Mouse (Mus musculus) T-helper 2 cell (primary cell): ENCODE results near the gene Tbx2.

Experiments used
- in situ Hi-C: fragments of 300-600 bp; cut with MboI, MseI; formaldehyde crosslinking; loops from one replicate; pipeline ENCODE4 v1.15.1; 2025; ENCODE audit warnings: high pct_unique_total_duplicates

The Tbx2 gene

DNA sequence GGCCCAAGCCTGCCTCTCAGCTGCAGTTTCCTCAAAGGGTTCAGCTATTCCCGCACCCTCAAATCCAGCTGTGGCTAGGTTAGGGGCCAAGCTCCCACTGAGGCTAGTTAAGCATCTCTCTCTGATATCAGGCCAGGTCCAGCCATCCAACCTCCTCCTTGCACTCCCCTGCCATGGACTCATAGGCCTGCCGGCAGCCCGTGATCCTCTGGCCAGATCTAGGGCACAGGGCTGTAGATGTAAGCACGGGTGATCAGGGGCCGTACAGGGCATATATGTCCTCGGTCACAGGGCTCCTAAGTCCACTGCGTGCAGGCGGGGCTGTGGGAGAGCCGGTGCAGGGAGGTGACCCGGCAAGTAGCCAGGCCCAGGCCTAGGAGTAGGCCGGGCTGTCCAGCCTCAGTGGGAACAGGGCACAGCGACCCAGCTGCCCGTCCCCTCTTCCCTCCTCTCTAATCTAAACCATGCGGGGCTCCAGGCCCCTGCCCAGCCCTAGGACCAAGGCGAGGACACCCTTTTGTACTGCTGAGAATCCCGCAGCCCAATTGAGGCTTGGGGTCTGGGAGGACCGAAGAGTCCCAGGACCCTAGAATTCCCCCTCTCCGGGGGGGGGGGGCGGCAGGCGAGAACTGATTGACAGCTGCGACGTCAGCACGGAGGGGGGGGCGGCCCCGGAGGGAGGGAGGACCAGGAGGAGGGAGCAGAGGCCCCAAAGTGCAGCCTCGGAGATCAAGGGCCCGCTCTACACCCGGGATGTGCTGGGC, 53.5 kb downstream of the Tbx2 start, which contains the start of gene Tbx4:
Tbx4 (plus strand) TSS at position 758 of the 764 bp plus-strand sequence.
- in situ Hi-C loops, result no loop called here

DNA sequence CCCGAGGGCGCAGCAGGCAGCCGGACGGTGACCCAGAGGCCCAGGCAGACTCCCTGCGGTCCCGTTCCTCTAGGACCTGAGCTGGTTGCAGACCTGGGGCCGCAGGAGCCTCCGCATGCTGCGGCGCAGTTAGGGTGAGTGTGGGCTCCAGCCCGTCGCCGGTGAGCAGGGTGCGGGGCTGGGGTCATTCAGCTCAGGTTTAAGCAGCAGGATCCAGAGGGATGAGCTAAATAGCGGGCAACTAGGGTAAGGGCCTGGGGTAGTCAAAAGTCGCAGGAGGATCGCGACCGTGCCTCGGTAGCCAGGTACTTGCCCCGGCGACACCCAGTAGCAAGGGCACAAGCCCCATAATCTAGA, 54.1 kb downstream of the Tbx2 start:
- in situ Hi-C loops, result no loop called here

DNA sequence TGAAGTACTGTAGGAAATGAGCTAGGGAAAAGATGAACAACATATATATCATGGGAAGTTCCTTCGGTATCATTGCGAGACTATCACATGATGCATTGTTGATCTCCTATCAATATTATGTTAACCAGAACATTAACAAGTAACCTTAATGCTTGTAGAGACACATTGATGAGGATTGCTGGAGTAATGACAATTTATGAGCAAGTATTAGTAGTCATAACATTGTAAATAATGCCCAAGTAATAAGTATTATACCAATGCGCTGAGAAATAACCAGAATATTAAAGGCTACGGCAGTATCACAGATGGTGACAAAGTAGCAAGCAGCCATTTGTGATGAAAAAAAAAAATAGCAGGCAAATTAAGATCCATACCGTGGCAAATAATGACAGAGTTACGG, 54.9 kb downstream of the Tbx2 start:
- in situ Hi-C loops, result no loop called here

DNA sequence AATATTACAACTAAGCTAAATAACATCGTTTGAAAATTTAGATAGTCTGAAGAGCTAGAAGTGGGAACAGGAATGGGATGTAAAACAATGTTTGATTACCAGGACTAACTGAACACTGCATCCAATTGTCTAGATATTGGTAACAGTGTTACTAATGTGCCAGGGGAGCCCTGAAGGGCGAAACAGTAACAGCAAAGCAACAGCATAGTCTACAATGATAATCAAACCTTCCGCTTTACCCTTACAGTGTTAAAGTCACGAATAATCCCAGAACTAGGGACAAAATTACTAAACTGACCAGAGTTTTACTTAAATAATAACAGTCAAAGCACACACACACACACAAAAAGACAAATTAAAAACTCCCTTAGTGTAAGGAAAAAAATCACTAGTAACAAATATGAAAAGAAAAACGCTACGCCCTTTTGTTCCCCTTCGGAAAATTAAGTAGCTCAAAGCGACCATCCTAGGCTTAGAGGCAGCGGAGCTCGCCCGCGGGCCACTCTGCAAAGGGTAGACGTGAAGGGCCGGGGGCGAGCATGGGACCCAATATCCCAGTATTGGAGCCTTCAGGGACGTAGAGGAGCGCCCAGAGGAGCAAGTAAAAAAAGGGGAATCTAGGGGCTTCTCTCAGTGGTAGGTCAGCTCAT, 55.6 kb downstream of the Tbx2 start:
- in situ Hi-C loops, result no loop called here

DNA sequence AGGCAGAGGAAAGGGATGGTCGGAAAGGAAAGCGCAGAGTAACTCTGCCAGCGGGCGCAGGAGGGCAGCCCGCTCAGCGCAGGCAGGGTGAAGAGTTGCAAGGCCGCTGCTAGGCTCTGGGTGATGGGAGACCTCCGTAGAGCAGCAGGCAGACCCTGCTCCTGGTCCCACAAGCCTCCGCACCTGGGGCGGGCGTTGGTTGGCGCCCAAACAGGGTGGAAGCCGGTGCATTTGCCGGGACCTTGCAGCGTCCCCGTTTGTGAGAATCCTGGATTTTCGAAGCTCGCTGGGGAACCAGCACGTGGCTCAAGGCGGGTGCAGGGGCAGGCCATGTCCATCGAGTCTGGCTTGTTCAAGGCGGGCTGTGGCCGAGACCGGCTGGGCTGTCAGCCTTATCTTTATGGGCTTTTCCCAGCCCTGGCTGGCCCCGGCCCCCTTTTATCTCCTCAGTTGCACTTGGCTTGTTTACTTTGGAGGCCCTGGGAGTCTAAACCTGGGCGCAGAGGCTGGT, 56.2 kb downstream of the Tbx2 start:
- in situ Hi-C loops, result no loop called here

DNA sequence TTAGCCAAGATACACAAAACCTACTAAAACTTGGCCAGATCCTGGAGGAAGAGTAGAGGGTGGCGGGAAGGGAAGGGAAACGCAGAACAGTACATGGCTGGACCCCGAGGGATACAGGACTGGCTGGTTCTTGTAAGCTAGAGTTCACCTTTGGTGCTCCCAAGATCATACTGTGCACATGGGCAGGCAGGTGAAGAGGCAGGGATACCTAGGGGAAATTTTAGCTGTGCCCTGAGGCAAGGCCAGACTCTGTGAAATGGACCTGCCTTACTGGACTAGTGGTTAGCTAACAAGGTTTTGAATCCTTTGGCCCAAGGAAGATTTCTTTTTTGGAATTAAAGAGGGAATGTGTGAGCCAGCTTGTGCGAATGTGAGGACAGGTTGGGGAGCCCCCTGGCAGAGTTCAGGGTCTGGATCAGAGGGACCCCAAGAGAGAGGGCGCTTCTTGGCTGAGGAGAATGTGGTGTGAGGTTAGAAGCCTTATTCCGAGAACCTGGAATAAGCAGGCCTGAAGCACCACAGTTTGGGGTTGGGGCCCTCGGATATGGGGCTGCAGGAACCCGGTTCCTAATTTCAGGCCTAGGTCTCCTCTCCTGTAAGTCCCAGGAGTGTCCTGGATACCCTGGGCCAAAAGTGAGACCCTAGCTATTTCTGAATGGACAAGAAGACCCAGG, 56.8 kb downstream of the Tbx2 start:
- in situ Hi-C loops, result no loop called here

DNA sequence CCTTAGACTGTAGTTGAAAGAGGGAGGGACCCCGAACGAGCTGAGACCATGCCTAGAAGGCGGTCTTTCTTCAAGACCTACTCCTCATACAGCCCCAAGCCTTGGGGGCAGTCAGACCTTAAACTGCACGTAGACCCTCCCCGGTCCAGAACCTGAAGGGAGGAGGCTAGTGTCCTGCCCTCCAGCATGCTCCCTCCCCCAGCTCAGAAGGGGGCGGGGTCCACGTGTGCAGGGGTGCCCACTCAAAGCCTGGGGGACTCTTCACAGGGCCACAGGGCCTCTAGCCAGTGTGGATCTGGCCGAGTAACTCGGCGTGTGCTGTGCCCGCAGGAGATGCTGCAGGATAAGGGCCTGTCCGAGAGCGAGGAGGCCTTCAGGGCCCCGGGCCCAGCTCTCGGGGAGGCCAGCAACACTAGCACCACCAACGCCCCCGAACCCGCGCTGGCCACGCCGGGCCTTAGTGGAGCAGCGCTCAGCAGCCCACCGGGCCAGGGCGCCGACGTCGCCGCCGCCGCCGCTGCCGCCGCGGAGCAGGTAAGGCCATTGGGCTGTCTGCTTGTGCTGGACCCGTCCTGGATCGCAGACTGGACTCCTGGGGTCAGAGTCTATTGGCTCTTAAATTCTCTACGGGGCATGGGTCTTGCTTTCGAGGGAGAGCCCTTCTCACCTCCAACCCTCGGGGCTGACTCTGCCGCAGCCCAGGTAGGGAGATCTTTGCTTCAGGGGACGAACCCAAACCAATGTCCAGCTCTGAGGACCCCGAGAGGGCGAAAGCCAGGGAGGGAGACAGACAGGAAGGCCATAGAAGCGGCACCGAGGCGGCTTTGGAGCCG, 57.6 kb downstream of the Tbx2 start:
- in situ Hi-C loops, result loop anchor here (5.0 kb wide), 1 partner anchor 53 kb away; no protein-coding TSS in a partner anchor

DNA sequence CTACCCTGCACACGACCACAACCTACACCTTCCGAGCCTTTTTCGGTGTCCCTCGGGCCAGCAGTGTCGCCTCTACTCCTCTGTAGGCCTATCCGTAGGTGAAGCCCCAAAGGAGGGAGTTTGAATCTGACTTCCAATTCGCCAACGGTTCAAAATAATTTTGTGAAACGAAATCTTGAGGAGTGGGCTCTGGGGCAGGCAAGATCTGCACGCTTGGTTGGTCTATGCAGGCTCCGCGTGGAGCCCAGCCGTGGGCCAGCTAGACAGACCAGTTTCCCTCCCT, 58.2 kb downstream of the Tbx2 start:
- in situ Hi-C loops, result loop anchor here (5.0 kb wide), 1 partner anchor 53 kb away; no protein-coding TSS in a partner anchor

DNA sequence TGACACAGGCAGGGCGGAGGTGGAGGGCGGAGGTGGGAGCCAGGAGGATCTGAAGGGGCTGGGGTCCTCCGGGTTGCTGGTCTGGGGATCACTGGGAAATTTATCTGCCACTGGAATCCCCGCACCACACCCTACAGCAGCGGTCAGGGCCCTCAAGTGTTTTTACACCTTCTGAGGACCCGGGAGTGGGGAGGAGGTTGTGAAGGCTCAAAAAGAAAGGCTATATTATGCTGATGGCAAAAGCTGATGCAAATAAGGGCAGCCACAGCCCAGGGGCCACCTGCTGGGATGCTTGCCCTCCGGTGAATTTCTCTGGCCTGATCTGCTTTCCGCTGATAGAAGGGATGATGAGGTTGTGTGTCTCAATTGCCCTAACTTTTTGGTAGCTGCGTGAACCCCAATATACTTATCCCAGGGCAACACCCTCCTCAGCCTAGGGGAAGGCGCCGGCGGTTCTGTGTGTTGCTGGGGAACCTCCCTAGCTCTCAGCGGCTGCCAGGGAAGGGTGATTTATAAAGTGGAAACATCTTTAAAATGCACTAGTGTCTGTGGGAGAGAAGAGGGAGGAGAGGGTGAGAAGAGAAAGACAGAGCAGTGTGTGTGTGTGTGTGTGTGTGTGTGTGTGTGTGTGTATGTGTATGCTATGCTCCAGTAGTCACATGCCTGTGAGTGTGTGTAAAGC, 58.8 kb downstream of the Tbx2 start:
- in situ Hi-C loops, result loop anchor here (5.0 kb wide), 1 partner anchor 54 kb away; no protein-coding TSS in a partner anchor
